Mouse (Mus musculus) Patski (cell line): ENCODE results near the gene Erp27. TPM values are rescaled to one million over a fixed set of nuclear protein-coding genes. Genes with fewer than 3 reads are reported as not detected.
A peak's percentile ranks its signal among the peaks of the same experiment; 100 is the strongest.
"Not testable (repeated sequence)": the region's sequence is repeated elsewhere in the genome, so short reads cannot be mapped to it uniquely, and the experiment has no call there.

Experiments
- ATAC-seq: fragments of 100-300 bp; one replicate; pipeline ENCODE4 v1.8.0; 2021
- CTCF ChIA-PET: fragments of 350-600 bp; sonication (Branson Sonifier 250); formaldehyde crosslinking; loops from one replicate; lab custom pipeline; 2022; ENCODE audit warnings: inconsistent platforms; lab: Charles Lee
- POLR2A ChIA-PET: fragments of 350-600 bp; sonication (Branson Sonifier 250); formaldehyde crosslinking; loops from one replicate; lab custom pipeline; 2022; ENCODE audit warnings: antibody characterized with exemption, inconsistent platforms; lab: Charles Lee
- DNase-seq: peaks from one replicate; pipeline ENCODE4 v3.0.0-alpha.2; 2011; ENCODE audit warnings: low read depth, low spot score
- H3K27me3 ChIP-seq: fragments of 371-371 bp; one replicate; pipeline ENCODE4 v1.5.1; 2021
- CTCF ChIP-seq: fragments of 100-300 bp; IDR thresholded peaks from one replicate; pipeline ENCODE4 v1.5.1; 2021
- in situ Hi-C: fragments of 300-500 bp; cut with MboI; formaldehyde crosslinking; loops from 3 replicates; pipeline ENCODE4 v1.11.1; 2018; ENCODE audit warnings: low pct_unique_long_range_greater_than_20kb, mixed read lengths
- polyA plus RNA-seq: library from polyadenylated mRNA; unstranded; gene quantifications from one replicate; pipeline ENCODE4 v1.2.3, GENCODE M21; 2021

The Erp27 gene
- 0.30 TPM for polyA plus RNA-seq

GRCm38 (mm10) chr6:136922080-136922479 is at the start of gene Erp27:
TSS of gene Erp27 (minus strand) at chr6:136922180.
- CTCF ChIA-PET: interaction anchor here (1.2 to 3.6 kb wide), 4 partner anchors 9 to 61 kb away, joined by 3 to 15 read pairs (median 6); no protein-coding TSS in a partner anchor
- no peak for TF ChIP-seq CTCF
- in situ Hi-C loops: loop anchor here (5.0 kb wide), 1 partner anchor 45 kb away; no protein-coding TSS in a partner anchor
- no peak for DNase-seq
- no peak for ATAC-seq
- POLR2A ChIA-PET: no interaction called here
- no peaks in the 10 kb centered on the region for H3K27me3 ChIP-seq

GRCm38 (mm10) chr6:136968877-136969276 is 46.9 kb upstream of the Erp27 start:
- ChIA-PET POLR2A (interaction anchor here (1.6 kb wide), 1 partner anchor 109 kb away, joined by 3 read pairs; no protein-coding TSS in a partner anchor), CTCF (interaction anchor here (0.9 to 3.5 kb wide), 13 partner anchors 9 to 163 kb away, joined by 3 to 35 read pairs (median 5); partner anchors contain the start of gene Arhgdib)
- peak; percentile 55 for TF ChIP-seq CTCF
- H3K27me3 ChIP-seq, ATAC-seq, DNase-seq: not testable (repeated sequence)
- in situ Hi-C loops: loop anchor here (5.0 kb wide), 2 partner anchors 47 to 107 kb away; partner anchors contain the start of genes Erp27 and Pde6h

- ATAC-seq (no peak), DNase-seq (no peak)
- in situ Hi-C loops: loop anchor here (5.0 kb wide), 2 partner anchors 45 to 105 kb away; partner anchors contain the start of genes Erp27 and Pde6h
- no peaks in the 10 kb centered on the region for H3K27me3 ChIP-seq
- TF ChIP-seq CTCF: no peak
- CTCF ChIA-PET: interaction anchor here (1.3 to 3.6 kb wide), 5 partner anchors 8 to 106 kb away, joined by 3 to 25 read pairs (median 4); no protein-coding TSS in a partner anchor
- POLR2A ChIA-PET: interaction anchor here (0.6 to 0.8 kb wide), 3 partner anchors 10 to 244 kb away, joined by 3 to 5 read pairs (median 3); no protein-coding TSS in a partner anchor
Observed at GRCm38 (mm10) chr6:136967466-136967865, 45.5 kb upstream of the Erp27 start.

GRCm38 (mm10) chr6:136965912-136966311 is 43.9 kb upstream of the Erp27 start:
- POLR2A ChIA-PET: interaction anchor here (0.6 to 0.7 kb wide), 2 partner anchors 161 to 452 kb away, joined by 3 to 5 read pairs; no protein-coding TSS in a partner anchor
- in situ Hi-C loops: loop anchor here (5.0 kb wide), 2 partner anchors 44 to 104 kb away; partner anchors contain the start of genes Erp27 and Pde6h
- CTCF ChIA-PET: interaction anchor here (0.8 to 3.6 kb wide), 3 partner anchors 14 to 105 kb away, joined by 3 to 25 read pairs (median 6); no protein-coding TSS in a partner anchor
- ATAC-seq (no peak), DNase-seq (no peak)
- no peaks in the 10 kb centered on the region for H3K27me3 ChIP-seq
- TF ChIP-seq CTCF: no peak

- CTCF ChIA-PET: interaction anchor here (1.0 to 3.6 kb wide), 4 partner anchors 12 to 104 kb away, joined by 3 to 25 read pairs (median 5); no protein-coding TSS in a partner anchor
- DNase-seq (no peak), ATAC-seq (no peak)
- H3K27me3 ChIP-seq: no peaks in the 10 kb centered on the region
- POLR2A ChIA-PET: interaction anchor here (0.6 kb wide), 1 partner anchor 160 kb away, joined by 3 read pairs; no protein-coding TSS in a partner anchor
- in situ Hi-C loops: loop anchor here (5.0 kb wide), 2 partner anchors 43 to 103 kb away; partner anchors contain the start of genes Erp27 and Pde6h
- peak; percentile 18 for TF ChIP-seq CTCF
Observed at GRCm38 (mm10) chr6:136964609-136965510, 42.9 kb upstream of the Erp27 start.

GRCm38 (mm10) chr6:136962957-136963356 is 41.0 kb upstream of the Erp27 start:
- DNase-seq (no peak), ATAC-seq (no peak)
- ChIA-PET POLR2A (no interaction called here), CTCF (interaction anchor here (1.3 kb wide), 1 partner anchor 101 kb away, joined by 7 read pairs; no protein-coding TSS in a partner anchor)
- no peak for TF ChIP-seq CTCF
- in situ Hi-C loops: no loop called here
- H3K27me3 ChIP-seq: no peaks in the 10 kb centered on the region

GRCm38 (mm10) chr6:136959131-136959530 is 37.2 kb upstream of the Erp27 start:
- no peak for ATAC-seq
- in situ Hi-C loops: no loop called here
- CTCF ChIA-PET: interaction anchor here (0.8 to 1.5 kb wide), 5 partner anchors 11 to 103 kb away, joined by 3 to 6 read pairs (median 3); no protein-coding TSS in a partner anchor
- no peak for TF ChIP-seq CTCF
- POLR2A ChIA-PET: interaction anchor here (1.3 kb wide), 1 partner anchor 12 kb away, joined by 3 read pairs; no protein-coding TSS in a partner anchor
- H3K27me3 ChIP-seq: no peaks in the 10 kb centered on the region
- no peak for DNase-seq

- in situ Hi-C loops: no loop called here
- POLR2A ChIA-PET: interaction anchor here (0.7 to 0.8 kb wide), 2 partner anchors 10 to 154 kb away, joined by 3 read pairs; no protein-coding TSS in a partner anchor
- H3K27me3 ChIP-seq: no peaks in the 10 kb centered on the region
- CTCF ChIA-PET: interaction anchor here (1.2 to 1.6 kb wide), 2 partner anchors 10 to 26 kb away, joined by 3 to 6 read pairs; no protein-coding TSS in a partner anchor
- TF ChIP-seq CTCF: no peak
- ATAC-seq: peak; percentile 99
- peak; percentile 86 for DNase-seq
Observed at GRCm38 (mm10) chr6:136957062-136957461, 35.1 kb upstream of the Erp27 start.

- no peak for TF ChIP-seq CTCF
- DNase-seq: no peak
- no peak for ATAC-seq
- CTCF ChIA-PET: interaction anchor here (1.0 kb wide), 1 partner anchor 13 kb away, joined by 3 read pairs; no protein-coding TSS in a partner anchor
- in situ Hi-C loops: no loop called here
- H3K27me3 ChIP-seq: no peaks in the 10 kb centered on the region
- POLR2A ChIA-PET: interaction anchor here (0.8 kb wide), 1 partner anchor 12 kb away, joined by 3 read pairs; no protein-coding TSS in a partner anchor
Observed at GRCm38 (mm10) chr6:136955240-136955639, 33.3 kb upstream of the Erp27 start.

- ATAC-seq: no peak
- H3K27me3 ChIP-seq: no peaks in the 10 kb centered on the region
- DNase-seq: no peak
- TF ChIP-seq CTCF: no peak
- ChIA-PET POLR2A (no interaction called here), CTCF (no interaction called here)
- in situ Hi-C loops: no loop called here
Observed at GRCm38 (mm10) chr6:136954715-136955114, 32.7 kb upstream of the Erp27 start.
